Mouse (Mus musculus) liver, adult 2 months (tissue): ENCODE data around the gene Nuak2.

Experiments used
- CTCF ChIP-seq: fragments of 200-500 bp; IDR thresholded peaks from 2 replicates; pipeline ENCODE4 v1.5.1; 2011; ENCODE audit warnings: low read depth, low read length, control low read depth
- POLR2A ChIP-seq: fragments of 200-500 bp; IDR thresholded peaks from 2 replicates; pipeline ENCODE4 v1.6.1; 2011; ENCODE audit warnings: low read length, control low read depth; ENCODE audit not compliant: insufficient read depth; ENCODE audit errors: extremely low read depth

- TF ChIP-seq CTCF (no peak), POLR2A (no peak)
Observed at GRCm38 (mm10) chr1:132374140-132374872, 58.4 kb downstream of the Nuak2 start.
